Mouse (Mus musculus) ES-Bruce4 (cell line): ENCODE measurements around the gene Myh9.

Source experiments
- CTCF ChIP-seq: IDR thresholded peaks from one replicate; pipeline ENCODE4 v1.8.1; 2011; ENCODE audit warnings: low read depth, low read length
- EP300 ChIP-seq: IDR thresholded peaks from 2 replicates; pipeline ENCODE4 v1.6.1; 2011; ENCODE audit warnings: low read depth, low read length; ENCODE audit not compliant: insufficient read depth
- POLR2A ChIP-seq: IDR thresholded peaks from one replicate; pipeline ENCODE4 v1.8.1; 2011; ENCODE audit warnings: low read length; ENCODE audit not compliant: insufficient read depth

- TF ChIP-seq EP300, result no peak
- TF ChIP-seq CTCF, result no peak
- no peak for TF ChIP-seq POLR2A
These were observed 49.8 kb upstream of the Myh9 start for GRCm38 (mm10) chr15:77891766-77892165.
